Mouse (Mus musculus): ENCODE measurements around the gene Zbtb7b. TPM values are rescaled to one million over a fixed set of nuclear protein-coding genes. Genes with fewer than 3 reads are reported as not detected.

The Zbtb7b gene
- polyA plus RNA-seq (2012; rRNA removed), result 54.3 and 58.8 TPM in 2 replicates

DNA sequence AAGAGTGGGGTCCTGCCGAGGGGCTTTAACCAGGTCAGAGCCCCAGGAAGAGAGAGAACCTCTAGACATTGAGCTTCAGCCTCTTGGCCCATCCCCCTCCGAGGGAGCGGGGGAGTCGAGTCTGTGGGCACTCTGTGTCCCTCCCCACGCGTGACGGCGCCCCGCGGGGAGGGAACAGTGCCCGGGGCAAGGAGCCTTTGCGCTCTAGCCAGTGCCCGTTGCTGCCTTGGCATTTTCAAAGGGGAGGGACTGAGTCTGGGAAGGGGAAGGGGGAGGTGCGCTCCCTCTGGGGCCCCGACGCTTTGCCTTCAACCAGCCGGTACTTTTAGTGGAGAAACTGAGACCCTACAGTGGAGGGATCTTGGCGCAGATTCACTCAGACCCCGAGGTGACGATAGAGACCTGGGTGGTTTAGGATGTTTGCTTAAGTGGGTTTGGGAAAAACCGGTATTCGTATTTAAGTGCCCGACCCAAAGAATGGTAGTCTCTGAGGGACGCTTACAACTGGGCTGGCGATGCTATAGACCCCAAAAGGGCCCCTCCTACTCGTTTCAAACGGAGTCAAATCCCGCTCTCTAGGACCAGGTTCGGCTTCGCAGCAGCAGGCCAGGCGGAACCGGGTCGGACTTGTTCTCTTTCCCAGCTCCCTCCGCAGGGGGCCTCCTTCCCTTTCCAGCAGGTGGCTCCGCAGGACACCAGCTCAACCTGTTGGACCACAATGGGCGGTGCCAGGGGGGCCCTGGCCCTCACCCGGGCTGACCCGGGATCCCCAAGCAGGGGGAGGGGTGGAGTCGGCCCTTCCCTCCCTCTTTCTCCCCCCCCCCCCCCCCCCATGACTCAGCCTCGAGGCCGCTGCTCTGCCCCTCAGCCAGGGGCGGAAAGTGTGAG, at the start of gene Zbtb7b:
TSS of gene Zbtb7b (minus strand) at position 771 of the 888 bp plus-strand sequence.
- Histone ChIP-seq H3K4me3 (ENCODE audit: insufficient read depth, low read depth, low read length) (peak within 1 kb of the TSS; percentile 65), H3K27ac (ENCODE audit: insufficient read depth, low read depth, low read length) (peak within 1 kb of the TSS; percentile 97), H3K36me3 (ENCODE audit: control insufficient read depth, insufficient read depth, low read length) (no peaks in the 10 kb centered on the region), H3K27me3 (replicated peaks; ENCODE audit: control insufficient read depth, insufficient read depth, low read length) (no peaks in the 10 kb centered on the region), H3K4me1 (ENCODE audit: control insufficient read depth, insufficient read depth, low read length) (peaks cover 24% of the 10 kb centered on the region)
- WGBS, result under 1% methylated on average over 39 of the region's 42 CpGs
- peak; percentile 95 for DNase-seq
- TF ChIP-seq POLR2A (IDR thresholded peaks at IDR 0.05; ENCODE audit: low read depth, low read length) (peak; percentile 22), CTCF (conservative IDR thresholded peaks at IDR 0.05; ENCODE audit: insufficient read depth, insufficient read length, low read depth, low read length) (peak; percentile 34)

DNA sequence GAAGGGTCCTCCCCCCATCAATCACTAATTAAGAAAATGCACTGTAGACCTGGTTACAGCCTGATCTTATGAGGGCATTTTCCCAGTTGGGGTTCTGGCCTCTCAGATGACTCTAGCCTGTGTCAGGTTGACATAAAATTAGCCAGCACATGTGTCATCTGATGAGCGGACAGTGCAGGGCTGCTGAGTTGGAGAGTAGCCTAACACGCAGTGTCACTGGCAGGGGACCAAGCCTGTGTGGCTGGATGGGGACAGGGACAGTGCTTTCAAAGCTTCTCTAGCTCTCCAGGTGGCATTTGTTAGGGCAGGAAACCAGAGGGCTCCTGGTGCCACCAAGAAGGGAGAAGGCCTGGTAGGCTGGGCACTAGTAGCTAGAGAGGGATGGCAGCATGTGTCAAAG, 46.1 kb upstream of the Zbtb7b start:
- 86% methylated on average over 2 of the region's 2 CpGs for WGBS
- DNase-seq, result no peak
- Histone ChIP-seq H3K4me1 (ENCODE audit: control insufficient read depth, insufficient read depth, low read length) (peaks cover 7% of the 10 kb centered on the region; the same call in 1 of the 2 replicates), H3K27ac (ENCODE audit: insufficient read depth, low read depth, low read length) (no peak overlapping the region), H3K27me3 (replicated peaks; ENCODE audit: control insufficient read depth, insufficient read depth, low read length) (no peaks in the 10 kb centered on the region), H3K4me3 (ENCODE audit: insufficient read depth, low read depth, low read length) (no peak overlapping the region), H3K36me3 (ENCODE audit: control insufficient read depth, insufficient read depth, low read length) (no peaks in the 10 kb centered on the region; the same call in 1 of the 2 replicates)
- TF ChIP-seq POLR2A (IDR thresholded peaks at IDR 0.05; ENCODE audit: low read depth, low read length) (no peak), CTCF (conservative IDR thresholded peaks at IDR 0.05; ENCODE audit: insufficient read depth, insufficient read length, low read depth, low read length) (no peak)

DNA sequence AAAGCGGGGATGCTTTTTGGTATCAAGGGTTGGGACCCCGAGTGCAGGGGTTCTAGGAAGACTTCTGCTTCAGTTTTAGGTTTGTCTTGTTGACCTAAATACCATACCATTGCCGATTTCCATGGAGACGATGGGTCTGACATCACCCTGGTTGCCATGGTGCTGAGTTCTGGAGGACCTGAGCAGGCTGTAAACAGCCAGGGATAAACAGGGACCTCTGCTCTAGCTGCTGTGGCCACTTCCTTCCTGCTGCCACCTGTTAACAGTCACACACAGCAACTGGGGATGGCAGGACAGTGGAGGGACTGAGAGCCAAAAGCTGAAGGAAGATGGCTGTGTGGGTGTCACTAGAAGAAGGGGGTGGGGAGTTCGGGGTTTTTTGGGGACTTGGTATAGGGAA, 42.7 kb upstream of the Zbtb7b start:
- TF ChIP-seq CTCF (conservative IDR thresholded peaks at IDR 0.05; ENCODE audit: insufficient read depth, insufficient read length, low read depth, low read length) (no peak), POLR2A (IDR thresholded peaks at IDR 0.05; ENCODE audit: low read depth, low read length) (no peak)
- 24% methylated on average over 5 of the region's 5 CpGs for WGBS
- peak overlapping the region; percentile 70 for H3K4me3 ChIP-seq (ENCODE audit: insufficient read depth, low read depth, low read length)
- H3K27ac ChIP-seq (ENCODE audit: insufficient read depth, low read depth, low read length), result peak overlapping the region; percentile 73
- no peaks in the 10 kb centered on the region for H3K27me3 ChIP-seq (replicated peaks; ENCODE audit: control insufficient read depth, insufficient read depth, low read length)
- DNase-seq, result peak; percentile 35
- peaks cover 7% of the 10 kb centered on the region; the same call in 1 of the 2 replicates for H3K4me1 ChIP-seq (ENCODE audit: control insufficient read depth, insufficient read depth, low read length)
- peaks cover 1% of the 10 kb centered on the region; the same call in 1 of the 2 replicates for H3K36me3 ChIP-seq (ENCODE audit: control insufficient read depth, insufficient read depth, low read length)

DNA sequence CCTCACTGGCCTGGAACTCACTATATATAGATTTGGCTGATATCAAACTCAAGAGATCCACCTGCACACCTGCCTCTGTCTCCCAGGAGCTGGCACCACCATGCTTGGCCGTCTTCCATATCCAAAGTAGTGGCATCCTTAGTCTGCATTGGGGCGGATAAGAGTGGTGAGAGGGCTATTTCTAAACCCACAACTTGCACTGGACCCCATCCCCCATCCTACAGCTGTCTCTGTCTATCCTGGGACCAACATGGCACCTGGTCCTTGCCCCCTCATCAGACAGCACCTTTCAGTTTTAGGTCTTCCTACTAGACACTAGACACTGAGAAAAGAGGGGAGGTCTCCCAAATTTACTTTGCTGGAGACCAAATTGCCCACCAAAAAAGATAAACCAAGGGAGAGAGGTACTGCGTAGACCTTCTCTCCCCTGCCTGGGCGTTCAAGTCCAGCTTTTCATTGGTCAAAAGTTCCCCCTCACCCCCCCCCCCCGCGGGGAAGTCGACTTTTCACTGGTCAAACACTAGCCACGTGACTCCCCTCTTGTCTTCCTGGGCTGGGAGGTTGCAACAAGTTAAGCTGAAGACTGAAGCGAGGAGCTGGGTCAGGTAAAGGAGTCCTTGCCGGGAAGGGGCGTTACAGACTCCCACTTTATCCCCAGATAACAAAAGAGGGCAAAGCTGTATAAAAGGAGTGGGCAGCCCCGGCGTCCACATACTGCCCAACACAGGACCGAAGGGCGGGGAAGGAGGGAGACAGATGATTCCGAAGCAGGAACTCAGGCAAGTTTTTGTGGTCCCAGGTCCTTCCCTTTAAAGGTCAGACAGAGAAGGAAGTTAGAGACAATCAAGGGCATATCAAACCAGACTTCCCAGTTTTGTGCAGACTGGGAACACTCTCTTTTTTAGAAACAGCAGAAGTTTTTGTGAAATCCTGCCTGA, 41.9 kb upstream of the Zbtb7b start, which contains the start of gene Pbxip1:
TSS of gene Pbxip1 (plus strand) at position 531 of the 938 bp plus-strand sequence.
- peak within 1 kb of the TSS; percentile 70 for H3K4me3 ChIP-seq (ENCODE audit: insufficient read depth, low read depth, low read length)
- DNase-seq, result peak; percentile 90
- H3K27me3 ChIP-seq (replicated peaks; ENCODE audit: control insufficient read depth, insufficient read depth, low read length), result no peaks in the 10 kb centered on the region
- H3K27ac ChIP-seq (ENCODE audit: insufficient read depth, low read depth, low read length), result peak within 1 kb of the TSS; percentile 73
- H3K36me3 ChIP-seq (ENCODE audit: control insufficient read depth, insufficient read depth, low read length), result peaks cover 1% of the 10 kb centered on the region; the same call in 1 of the 2 replicates
- TF ChIP-seq CTCF (conservative IDR thresholded peaks at IDR 0.05; ENCODE audit: insufficient read depth, insufficient read length, low read depth, low read length) (no peak), POLR2A (IDR thresholded peaks at IDR 0.05; ENCODE audit: low read depth, low read length) (no peak)
- WGBS, result 6% methylated on average over 16 of the region's 16 CpGs
- H3K4me1 ChIP-seq (ENCODE audit: control insufficient read depth, insufficient read depth, low read length), result peaks cover 7% of the 10 kb centered on the region; the same call in 1 of the 2 replicates

DNA sequence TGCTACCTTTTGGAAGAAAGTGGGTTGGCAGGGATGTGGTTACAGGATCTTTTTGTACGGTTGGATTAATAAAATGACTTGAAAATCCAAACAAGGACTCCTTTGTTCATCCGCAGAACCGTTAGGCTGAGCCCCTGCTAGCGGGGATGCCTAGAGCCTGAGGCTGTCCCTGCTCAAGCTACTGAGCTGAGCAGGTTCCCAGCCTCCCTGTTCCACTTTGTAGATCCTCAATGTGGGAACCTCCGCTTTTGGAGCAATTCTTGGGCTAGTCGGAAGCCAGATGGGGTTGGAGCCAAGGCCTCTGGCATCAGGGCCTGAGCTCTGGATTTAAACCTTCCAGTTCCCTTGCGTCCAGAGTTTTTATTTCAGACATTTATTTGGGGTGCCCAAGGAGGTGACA, 40.5 kb upstream of the Zbtb7b start:
- Histone ChIP-seq H3K27me3 (replicated peaks; ENCODE audit: control insufficient read depth, insufficient read depth, low read length) (no peaks in the 10 kb centered on the region), H3K4me1 (ENCODE audit: control insufficient read depth, insufficient read depth, low read length) (peaks cover 13% of the 10 kb centered on the region; the same call in 1 of the 2 replicates), H3K36me3 (ENCODE audit: control insufficient read depth, insufficient read depth, low read length) (peaks cover 1% of the 10 kb centered on the region; the same call in 1 of the 2 replicates), H3K4me3 (ENCODE audit: insufficient read depth, low read depth, low read length) (no peak overlapping the region), H3K27ac (ENCODE audit: insufficient read depth, low read depth, low read length) (no peak overlapping the region)
- DNase-seq, result no peak
- no peak for TF ChIP-seq CTCF (conservative IDR thresholded peaks at IDR 0.05; ENCODE audit: insufficient read depth, insufficient read length, low read depth, low read length)
- no peak for TF ChIP-seq POLR2A (IDR thresholded peaks at IDR 0.05; ENCODE audit: low read depth, low read length)
- 78% methylated on average over 7 of the region's 7 CpGs for WGBS

DNA sequence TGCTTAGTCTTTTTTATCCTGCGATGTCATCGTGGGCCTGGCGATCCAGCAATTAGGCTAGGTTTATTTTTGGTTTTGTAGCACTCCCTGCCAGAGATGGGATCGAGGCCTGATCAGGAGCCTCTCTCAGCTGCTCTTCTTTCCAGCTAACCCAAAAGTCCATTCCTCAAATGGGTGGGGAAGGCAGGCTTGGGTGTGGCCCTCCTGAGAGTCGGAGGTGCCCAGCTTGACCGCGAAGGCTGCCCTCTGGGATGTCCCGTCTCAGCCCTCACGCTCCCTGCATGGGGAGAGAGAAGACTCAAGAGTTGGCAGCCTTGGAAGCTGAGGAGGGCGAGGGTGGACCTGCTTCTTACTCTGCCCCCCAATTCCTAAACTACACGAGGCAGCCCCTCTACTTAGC, 40.0 kb upstream of the Zbtb7b start:
- DNase-seq, result no peak
- TF ChIP-seq POLR2A (IDR thresholded peaks at IDR 0.05; ENCODE audit: low read depth, low read length) (no peak), CTCF (conservative IDR thresholded peaks at IDR 0.05; ENCODE audit: insufficient read depth, insufficient read length, low read depth, low read length) (no peak)
- peaks cover 13% of the 10 kb centered on the region; the same call in 1 of the 2 replicates for H3K4me1 ChIP-seq (ENCODE audit: control insufficient read depth, insufficient read depth, low read length)
- WGBS, result 79% methylated on average over 11 of the region's 11 CpGs
- no peaks in the 10 kb centered on the region for H3K27me3 ChIP-seq (replicated peaks; ENCODE audit: control insufficient read depth, insufficient read depth, low read length)
- peaks cover 1% of the 10 kb centered on the region; the same call in 1 of the 2 replicates for H3K36me3 ChIP-seq (ENCODE audit: control insufficient read depth, insufficient read depth, low read length)
- H3K27ac ChIP-seq (ENCODE audit: insufficient read depth, low read depth, low read length), result no peak overlapping the region
- H3K4me3 ChIP-seq (ENCODE audit: insufficient read depth, low read depth, low read length), result no peak overlapping the region
